Mouse (Mus musculus): ENCODE measurements around the gene Colgalt1. TPM values are rescaled to one million over a fixed set of nuclear protein-coding genes. Genes with fewer than 3 reads are reported as not detected.
A peak's percentile ranks its signal among the peaks of the same experiment; 100 is the strongest.

The Colgalt1 gene
- polyA plus RNA-seq, 2 experiments: 20.7 to 31.4 TPM

GRCm38 (mm10) chr8:71593556-71594323 is 17.1 kb upstream of the Colgalt1 start:
- 81% methylated on average over 8 of the region's 8 CpGs for WGBS (ENCODE audit: insufficient replicate concordance)
- ATAC-seq (ENCODE audit: insufficient read depth) (no peak), DNase-seq (ENCODE audit: low read depth in 3 of 3, low spot score in 3 of 3) (no peak)
- no peaks in the 10 kb centered on the region for H3K27me3 ChIP-seq (ENCODE audit: control insufficient read depth, insufficient read depth, low read length)
- no peaks in the 10 kb centered on the region for H3K9me3 ChIP-seq (ENCODE audit: control insufficient read depth, low read length)
- no peaks in the 10 kb centered on the region for H3K36me3 ChIP-seq (replicated peaks; ENCODE audit: control insufficient read depth, insufficient read depth, low read depth)
- no peak overlapping the region for H3K9ac ChIP-seq (replicated peaks)
- H3K27ac ChIP-seq: no peak overlapping the region
- peak overlapping the region; percentile 98 for H3K4me2 ChIP-seq (ENCODE audit: low read depth)
- H3K4me3 ChIP-seq (ENCODE audit: insufficient read depth in 1 of 2, low read depth in 2 of 2, low read length in 2 of 2): no peak overlapping the region
- TF ChIP-seq CTCF (IDR thresholded peaks at IDR 0.05; ENCODE audit: low read depth) (no peak), EP300 (IDR thresholded peaks at IDR 0.05; ENCODE audit: low read depth) (no peak)
- H3K4me1 ChIP-seq (replicated peaks; ENCODE audit: control insufficient read depth in 2 of 2, insufficient read depth in 2 of 2, low read length in 1 of 2): peaks cover 9 to 19% of the 10 kb centered on the region in 2 experiments

GRCm38 (mm10) chr8:71594324-71594722 is 16.5 kb upstream of the Colgalt1 start:
- no peak overlapping the region for H3K4me3 ChIP-seq (ENCODE audit: insufficient read depth in 1 of 2, low read depth in 2 of 2, low read length in 2 of 2)
- H3K9ac ChIP-seq (replicated peaks): no peak overlapping the region
- ATAC-seq (ENCODE audit: insufficient read depth) (no peak), DNase-seq (ENCODE audit: low read depth in 3 of 3, low spot score in 3 of 3) (no peak)
- WGBS (ENCODE audit: insufficient replicate concordance): 84% methylated on average over 4 of the region's 4 CpGs
- no peaks in the 10 kb centered on the region for H3K9me3 ChIP-seq (ENCODE audit: control insufficient read depth, low read length)
- H3K4me1 ChIP-seq (replicated peaks; ENCODE audit: control insufficient read depth in 2 of 2, insufficient read depth in 2 of 2, low read length in 1 of 2): peaks cover 9 to 19% of the 10 kb centered on the region in 2 experiments
- H3K27me3 ChIP-seq (ENCODE audit: control insufficient read depth, insufficient read depth, low read length): no peaks in the 10 kb centered on the region
- no peak overlapping the region for H3K27ac ChIP-seq
- H3K36me3 ChIP-seq (replicated peaks; ENCODE audit: control insufficient read depth, insufficient read depth, low read depth): no peaks in the 10 kb centered on the region
- no peak overlapping the region for H3K4me2 ChIP-seq (ENCODE audit: low read depth)
- no peak for TF ChIP-seq CTCF (IDR thresholded peaks at IDR 0.05; ENCODE audit: low read depth)
- TF ChIP-seq EP300 (IDR thresholded peaks at IDR 0.05; ENCODE audit: low read depth): no peak

DNA sequence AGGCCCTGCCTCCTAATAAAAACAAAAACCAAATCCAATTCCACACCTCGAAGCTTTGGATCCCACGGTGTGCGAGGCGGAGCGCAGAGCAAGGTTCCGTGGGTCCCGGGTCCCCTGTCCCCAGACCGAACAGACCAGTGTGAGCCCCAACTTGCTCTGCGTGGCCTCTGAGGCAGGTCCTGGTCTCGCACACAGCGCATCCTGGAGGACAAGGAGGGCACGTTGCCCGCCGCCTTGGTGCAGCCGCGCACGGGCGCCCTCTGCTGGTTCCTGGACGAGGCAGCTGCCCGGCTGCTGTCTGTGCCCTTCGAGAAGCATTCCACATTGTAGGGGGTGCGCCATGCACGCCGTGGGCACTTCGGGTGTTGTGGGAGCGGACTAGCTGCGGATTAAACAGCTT is 14.9 kb upstream of the Colgalt1 start:
- H3K4me2 ChIP-seq (ENCODE audit: low read depth): no peak overlapping the region
- ATAC-seq (ENCODE audit: insufficient read depth): no peak
- WGBS (ENCODE audit: insufficient replicate concordance): 11% methylated on average over 27 of the region's 27 CpGs

DNA sequence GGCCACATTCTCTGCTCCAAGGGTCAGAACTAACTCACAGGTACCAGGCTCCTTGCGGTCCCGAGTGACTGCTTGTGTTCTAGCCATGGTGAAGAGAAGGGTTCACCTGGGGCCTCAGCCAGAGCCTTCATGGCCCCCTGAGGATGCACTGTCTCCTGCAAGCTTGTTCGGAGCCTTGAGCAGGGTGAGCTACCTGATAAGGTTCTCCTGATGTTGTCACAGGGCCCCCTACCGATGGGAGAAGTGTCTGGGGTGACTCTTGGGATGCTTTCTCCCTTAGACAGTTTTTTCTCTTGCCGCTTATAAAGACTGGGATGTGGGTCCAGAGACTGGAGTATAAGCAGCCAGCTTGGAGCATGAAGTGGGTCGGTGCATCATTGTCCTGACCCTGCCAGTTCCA is 14.4 kb upstream of the Colgalt1 start:
- no peak for TF ChIP-seq CTCF (IDR thresholded peaks at IDR 0.05; ENCODE audit: low read depth)
- TF ChIP-seq EP300 (IDR thresholded peaks at IDR 0.05; ENCODE audit: low read depth): no peak
- peaks cover 6 to 10% of the 10 kb centered on the region in 2 experiments for H3K4me1 ChIP-seq (replicated peaks; ENCODE audit: control insufficient read depth in 2 of 2, insufficient read depth in 2 of 2, low read length in 1 of 2)
- H3K36me3 ChIP-seq (replicated peaks; ENCODE audit: control insufficient read depth, insufficient read depth, low read depth): no peaks in the 10 kb centered on the region
- no peaks in the 10 kb centered on the region for H3K9me3 ChIP-seq (ENCODE audit: control insufficient read depth, low read length)
- H3K9ac ChIP-seq (replicated peaks): no peak overlapping the region
- peaks cover 6% of the 10 kb centered on the region; the same call in 1 of the 2 replicates for H3K27me3 ChIP-seq (ENCODE audit: control insufficient read depth, insufficient read depth, low read length)
- no peak overlapping the region for H3K4me2 ChIP-seq (ENCODE audit: low read depth)
- H3K27ac ChIP-seq: no peak overlapping the region
- no peak overlapping the region for H3K4me3 ChIP-seq (ENCODE audit: insufficient read depth in 1 of 2, low read depth in 2 of 2, low read length in 2 of 2)
- no peak for DNase-seq (ENCODE audit: low read depth in 3 of 3, low spot score in 3 of 3)
- no peak for ATAC-seq (ENCODE audit: insufficient read depth)
- WGBS (ENCODE audit: insufficient replicate concordance): 47% methylated on average over 6 of the region's 6 CpGs

More for the DNA sequence above, 14.9 kb upstream of the Colgalt1 start:
- H3K27ac ChIP-seq: no peak overlapping the region
- H3K9me3 ChIP-seq (ENCODE audit: control insufficient read depth, low read length): no peaks in the 10 kb centered on the region
- peak; percentile 54 to 61 (median 58) for DNase-seq (ENCODE audit: low read depth in 3 of 3, low spot score in 3 of 3)
- H3K9ac ChIP-seq (replicated peaks): no peak overlapping the region
- no peaks in the 10 kb centered on the region for H3K36me3 ChIP-seq (replicated peaks; ENCODE audit: control insufficient read depth, insufficient read depth, low read depth)
- no peak for TF ChIP-seq EP300 (IDR thresholded peaks at IDR 0.05; ENCODE audit: low read depth)
- peak; percentile 100 for TF ChIP-seq CTCF (IDR thresholded peaks at IDR 0.05; ENCODE audit: low read depth)
- H3K4me1 ChIP-seq (replicated peaks; ENCODE audit: control insufficient read depth in 2 of 2, insufficient read depth in 2 of 2, low read length in 1 of 2): peaks cover 9 to 15% of the 10 kb centered on the region in 2 experiments
- no peak overlapping the region for H3K4me3 ChIP-seq (ENCODE audit: insufficient read depth in 1 of 2, low read depth in 2 of 2, low read length in 2 of 2)
- H3K27me3 ChIP-seq (ENCODE audit: control insufficient read depth, insufficient read depth, low read length): peaks cover 3% of the 10 kb centered on the region; the same call in 1 of the 2 replicates

GRCm38 (mm10) chr8:71596798-71597197 is 14.0 kb upstream of the Colgalt1 start:
- ATAC-seq (ENCODE audit: insufficient read depth): no peak
- H3K27me3 ChIP-seq (ENCODE audit: control insufficient read depth, insufficient read depth, low read length): peaks cover 10% of the 10 kb centered on the region
- H3K36me3 ChIP-seq (replicated peaks; ENCODE audit: control insufficient read depth, insufficient read depth, low read depth): no peaks in the 10 kb centered on the region
- no peak overlapping the region for H3K27ac ChIP-seq
- peaks cover 6 to 9% of the 10 kb centered on the region in 2 experiments for H3K4me1 ChIP-seq (replicated peaks; ENCODE audit: control insufficient read depth in 2 of 2, insufficient read depth in 2 of 2, low read length in 1 of 2)
- no peaks in the 10 kb centered on the region for H3K9me3 ChIP-seq (ENCODE audit: control insufficient read depth, low read length)
- 60% methylated on average over 4 of the region's 4 CpGs for WGBS (ENCODE audit: insufficient replicate concordance)
- TF ChIP-seq EP300 (IDR thresholded peaks at IDR 0.05; ENCODE audit: low read depth) (no peak), CTCF (IDR thresholded peaks at IDR 0.05; ENCODE audit: low read depth) (no peak)
- H3K4me3 ChIP-seq (ENCODE audit: insufficient read depth in 1 of 2, low read depth in 2 of 2, low read length in 2 of 2): no peak overlapping the region
- H3K4me2 ChIP-seq (ENCODE audit: low read depth): no peak overlapping the region
- H3K9ac ChIP-seq (replicated peaks): no peak overlapping the region
- DNase-seq (ENCODE audit: low read depth in 3 of 3, low spot score in 3 of 3): no peak
